Mouse (Mus musculus): ENCODE results near the gene Ap1m1. TPM values are rescaled to one million over a fixed set of nuclear protein-coding genes. Genes with fewer than 3 reads are reported as not detected.
A peak's percentile ranks its signal among the peaks of the same experiment; 100 is the strongest.

Gene Ap1m1
- polyA plus RNA-seq, 1 experiment from 2014 or later, result 173 TPM

- H3K4me2 ChIP-seq (ENCODE audit: low read depth, low read length, severe bottlenecking), result no peak within 1 kb of the TSS
- ATAC-seq (replicated peaks; ENCODE audit: low FRiP score) (no peak), DNase-seq (ENCODE audit: low spot score) (no peak)
- no peaks in the 10 kb centered on the region for H3K4me1 ChIP-seq (replicated peaks; ENCODE audit: control insufficient read depth, insufficient read depth, low read length)
- no peak within 1 kb of the TSS for H3K27ac ChIP-seq (ENCODE audit: low read depth, low read length)
- H3K36me3 ChIP-seq (ENCODE audit: control insufficient read depth, insufficient read depth, low read length), result no peaks in the 10 kb centered on the region
- H3K9ac ChIP-seq (ENCODE audit: low read length), result no peak within 1 kb of the TSS
- H3K4me3 ChIP-seq (ENCODE audit: low read depth, low read length), result no peak within 1 kb of the TSS
- H3K9me3 ChIP-seq (ENCODE audit: control insufficient read depth, low read length), result no peaks in the 10 kb centered on the region
- WGBS, result 76% methylated on average over 4 of the region's 4 CpGs
- no peaks in the 10 kb centered on the region for H3K27me3 ChIP-seq (ENCODE audit: control insufficient read depth, insufficient read depth, low read length)
Measured at GRCm38 (mm10) chr8:72213536-72213935, 26.3 kb upstream of the Ap1m1 start, which contains the start of gene Gm11034. Gene Gm11034, minus strand, starts transcription at chr8:72213636.

GRCm38 (mm10) chr8:72215060-72215459, 24.8 kb upstream of the Ap1m1 start:
- no peaks in the 10 kb centered on the region for H3K36me3 ChIP-seq (ENCODE audit: control insufficient read depth, insufficient read depth, low read length)
- H3K27ac ChIP-seq (ENCODE audit: low read depth, low read length), result no peak overlapping the region
- H3K4me3 ChIP-seq (ENCODE audit: low read depth, low read length), result no peak overlapping the region
- no peak overlapping the region for H3K4me2 ChIP-seq (ENCODE audit: low read depth, low read length, severe bottlenecking)
- H3K9ac ChIP-seq (ENCODE audit: low read length), result no peak overlapping the region
- H3K9me3 ChIP-seq (ENCODE audit: control insufficient read depth, low read length), result no peaks in the 10 kb centered on the region
- no peaks in the 10 kb centered on the region for H3K27me3 ChIP-seq (ENCODE audit: control insufficient read depth, insufficient read depth, low read length)
- DNase-seq (ENCODE audit: low spot score), result no peak
- 45% methylated on average over 2 of the region's 2 CpGs for WGBS
- no peak for ATAC-seq (replicated peaks; ENCODE audit: low FRiP score)
- no peaks in the 10 kb centered on the region for H3K4me1 ChIP-seq (replicated peaks; ENCODE audit: control insufficient read depth, insufficient read depth, low read length)

GRCm38 (mm10) chr8:72215871-72216270, 23.9 kb upstream of the Ap1m1 start:
- ATAC-seq (replicated peaks; ENCODE audit: low FRiP score) (no peak), DNase-seq (ENCODE audit: low spot score) (no peak)
- H3K9ac ChIP-seq (ENCODE audit: low read length), result no peak overlapping the region
- 43% methylated on average over 1 of the region's 1 CpGs for WGBS
- no peak overlapping the region for H3K4me3 ChIP-seq (ENCODE audit: low read depth, low read length)
- H3K27me3 ChIP-seq (ENCODE audit: control insufficient read depth, insufficient read depth, low read length), result no peaks in the 10 kb centered on the region
- H3K36me3 ChIP-seq (ENCODE audit: control insufficient read depth, insufficient read depth, low read length), result no peaks in the 10 kb centered on the region
- H3K27ac ChIP-seq (ENCODE audit: low read depth, low read length), result no peak overlapping the region
- no peaks in the 10 kb centered on the region for H3K9me3 ChIP-seq (ENCODE audit: control insufficient read depth, low read length)
- H3K4me1 ChIP-seq (replicated peaks; ENCODE audit: control insufficient read depth, insufficient read depth, low read length), result peaks cover 6% of the 10 kb centered on the region; the same call in 1 of the 2 replicates
- no peak overlapping the region for H3K4me2 ChIP-seq (ENCODE audit: low read depth, low read length, severe bottlenecking)

GRCm38 (mm10) chr8:72218781-72219540, 20.9 kb upstream of the Ap1m1 start:
- Histone ChIP-seq H3K9ac (ENCODE audit: low read length) (no peak overlapping the region), H3K4me3 (ENCODE audit: low read depth, low read length) (peak overlapping the region; percentile 69), H3K4me1 (replicated peaks; ENCODE audit: control insufficient read depth, insufficient read depth, low read length) (peaks cover 6% of the 10 kb centered on the region; the same call in 1 of the 2 replicates), H3K9me3 (ENCODE audit: control insufficient read depth, low read length) (no peaks in the 10 kb centered on the region), H3K27me3 (ENCODE audit: control insufficient read depth, insufficient read depth, low read length) (no peaks in the 10 kb centered on the region), H3K27ac (ENCODE audit: low read depth, low read length) (no peak overlapping the region), H3K36me3 (ENCODE audit: control insufficient read depth, insufficient read depth, low read length) (peaks cover 4% of the 10 kb centered on the region; the same call in 1 of the 2 replicates), H3K4me2 (ENCODE audit: low read depth, low read length, severe bottlenecking) (peak overlapping the region; percentile 86; the same call in 1 of the 2 replicates)
- WGBS, result 83% methylated on average over 9 of the region's 10 CpGs
- peak; percentile 3; the same call in 1 of the 2 replicates for ATAC-seq (replicated peaks; ENCODE audit: low FRiP score)
- no peak for DNase-seq (ENCODE audit: low spot score)

- 16% methylated on average over 39 of the region's 39 CpGs for WGBS
- peaks cover 6% of the 10 kb centered on the region; the same call in 1 of the 2 replicates for H3K4me1 ChIP-seq (replicated peaks; ENCODE audit: control insufficient read depth, insufficient read depth, low read length)
- peak within 1 kb of the TSS; percentile 82 for H3K9ac ChIP-seq (ENCODE audit: low read length)
- H3K27ac ChIP-seq (ENCODE audit: low read depth, low read length), result peak within 1 kb of the TSS; percentile 10; the same call in 1 of the 2 replicates
- ATAC-seq (replicated peaks; ENCODE audit: low FRiP score) (peak; percentile 98), DNase-seq (ENCODE audit: low spot score) (peak; percentile 93)
- H3K36me3 ChIP-seq (ENCODE audit: control insufficient read depth, insufficient read depth, low read length), result peaks cover 4% of the 10 kb centered on the region; the same call in 1 of the 2 replicates
- H3K9me3 ChIP-seq (ENCODE audit: control insufficient read depth, low read length), result no peaks in the 10 kb centered on the region
- H3K27me3 ChIP-seq (ENCODE audit: control insufficient read depth, insufficient read depth, low read length), result no peaks in the 10 kb centered on the region
- H3K4me2 ChIP-seq (ENCODE audit: low read depth, low read length, severe bottlenecking), result peak within 1 kb of the TSS; percentile 86
- H3K4me3 ChIP-seq (ENCODE audit: low read depth, low read length), result peak within 1 kb of the TSS; percentile 69
Measured at GRCm38 (mm10) chr8:72219541-72220363, 20.1 kb upstream of the Ap1m1 start, which contains the start of gene Fam32a. Gene Fam32a, plus strand, starts transcription at chr8:72219730.

GRCm38 (mm10) chr8:72220758-72221157, 19.1 kb upstream of the Ap1m1 start:
- ATAC-seq (replicated peaks; ENCODE audit: low FRiP score) (no peak), DNase-seq (ENCODE audit: low spot score) (no peak)
- Histone ChIP-seq H3K4me3 (ENCODE audit: low read depth, low read length) (peak overlapping the region; percentile 69), H3K27me3 (ENCODE audit: control insufficient read depth, insufficient read depth, low read length) (no peaks in the 10 kb centered on the region), H3K36me3 (ENCODE audit: control insufficient read depth, insufficient read depth, low read length) (peaks cover 4% of the 10 kb centered on the region; the same call in 1 of the 2 replicates), H3K9me3 (ENCODE audit: control insufficient read depth, low read length) (no peaks in the 10 kb centered on the region), H3K27ac (ENCODE audit: low read depth, low read length) (no peak overlapping the region), H3K4me2 (ENCODE audit: low read depth, low read length, severe bottlenecking) (peak overlapping the region; percentile 86; the same call in 1 of the 2 replicates), H3K9ac (ENCODE audit: low read length) (no peak overlapping the region), H3K4me1 (replicated peaks; ENCODE audit: control insufficient read depth, insufficient read depth, low read length) (peaks cover 6% of the 10 kb centered on the region; the same call in 1 of the 2 replicates)
- WGBS, result 84% methylated on average over 4 of the region's 4 CpGs

- Histone ChIP-seq H3K36me3 (ENCODE audit: control insufficient read depth, insufficient read depth, low read length) (peaks cover 4% of the 10 kb centered on the region; the same call in 1 of the 2 replicates), H3K9ac (ENCODE audit: low read length) (no peak overlapping the region)
- ATAC-seq (replicated peaks; ENCODE audit: low FRiP score), result no peak
Measured at GRCm38 (mm10) chr8:72222656-72223055, 17.2 kb upstream of the Ap1m1 start.

GRCm38 (mm10) chr8:72240403-72240763, 565 bp downstream of the Ap1m1 start:
- no peak for ATAC-seq (replicated peaks; ENCODE audit: low FRiP score)
- Histone ChIP-seq H3K4me1 (replicated peaks; ENCODE audit: control insufficient read depth, insufficient read depth, low read length) (peaks cover 3% of the 10 kb centered on the region; the same call in 1 of the 2 replicates), H3K4me3 (ENCODE audit: low read depth, low read length) (peak overlapping the region; percentile 63), H3K9ac (ENCODE audit: low read length) (peak overlapping the region; percentile 74), H3K4me2 (ENCODE audit: low read depth, low read length, severe bottlenecking) (peak overlapping the region; percentile 64), H3K27me3 (ENCODE audit: control insufficient read depth, insufficient read depth, low read length) (no peaks in the 10 kb centered on the region), H3K36me3 (ENCODE audit: control insufficient read depth, insufficient read depth, low read length) (no peaks in the 10 kb centered on the region), H3K9me3 (ENCODE audit: control insufficient read depth, low read length) (no peaks in the 10 kb centered on the region), H3K27ac (ENCODE audit: low read depth, low read length) (peak overlapping the region; percentile 98)
- under 1% methylated on average over 24 of the region's 24 CpGs for WGBS
- no peak for DNase-seq (ENCODE audit: low spot score)

More at GRCm38 (mm10) chr8:72222656-72223055, 17.2 kb upstream of the Ap1m1 start:
- DNase-seq (ENCODE audit: low spot score), result no peak
- Histone ChIP-seq H3K27ac (ENCODE audit: low read depth, low read length) (no peak overlapping the region), H3K4me3 (ENCODE audit: low read depth, low read length) (no peak overlapping the region), H3K4me1 (replicated peaks; ENCODE audit: control insufficient read depth, insufficient read depth, low read length) (peaks cover 6% of the 10 kb centered on the region; the same call in 1 of the 2 replicates), H3K4me2 (ENCODE audit: low read depth, low read length, severe bottlenecking) (no peak overlapping the region), H3K27me3 (ENCODE audit: control insufficient read depth, insufficient read depth, low read length) (no peaks in the 10 kb centered on the region), H3K9me3 (ENCODE audit: control insufficient read depth, low read length) (no peaks in the 10 kb centered on the region)
- 95% methylated on average over 5 of the region's 5 CpGs for WGBS

Data from forebrain, embryonic 11.5 days (tissue).